Mouse (Mus musculus) large intestine, adult 2 months (tissue): ENCODE measurements around the gene Akap13. TPM values are rescaled to one million over a fixed set of nuclear protein-coding genes. Genes with fewer than 3 reads are reported as not detected.

Experiments
- DNase-seq: peaks from one replicate; pipeline ENCODE4 v3.0.0-alpha.2; 2012; ENCODE audit warnings: low read depth, low spot score
- WGBS: fragments of 180-500 bp; shearing (Covaris S2); methylation state at CpG from one replicate; pipeline ENCODE4 v1.1.7; 2018; 5-methylcytosine and 5-hydroxymethylcytosine counted together
- polyA plus RNA-seq: library from polyadenylated mRNA; depleted of rRNA; stranded (reverse); fragments of >200 nt; gene quantifications from 2 replicates; pipeline ENCODE4 v1.2.3, GENCODE M21; 2012; rRNA removed

Gene Akap13
- polyA plus RNA-seq: 14.0 and 16.8 TPM in 2 replicates

GRCm38 (mm10) chr7:75455223-75456151, at the start of gene Akap13:
Gene Akap13 (plus strand): TSS chr7:75455534.
- DNase-seq: peak; percentile 98

GRCm38 (mm10) chr7:75410641-75411040, 44.7 kb upstream of the Akap13 start:
- no peak for DNase-seq
- 48% methylated on average over 3 of the region's 3 CpGs for WGBS

More at GRCm38 (mm10) chr7:75455223-75456151, at the start of gene Akap13:
- WGBS: under 1% methylated on average over 94 of the region's 94 CpGs

- 21% methylated on average over 6 of the region's 6 CpGs for WGBS
- DNase-seq: no peak
These were observed 44.1 kb upstream of the Akap13 start for GRCm38 (mm10) chr7:75411226-75411625.

- 76% methylated on average over 10 of the region's 10 CpGs for WGBS
- DNase-seq: no peak
These were observed 43.3 kb upstream of the Akap13 start for GRCm38 (mm10) chr7:75412011-75412510.

- no peak for DNase-seq
- 26% methylated on average over 2 of the region's 2 CpGs for WGBS
These were observed 42.8 kb upstream of the Akap13 start for GRCm38 (mm10) chr7:75412568-75412967.

GRCm38 (mm10) chr7:75413903-75414302, 41.4 kb upstream of the Akap13 start:
- DNase-seq: no peak
- 76% methylated on average over 6 of the region's 6 CpGs for WGBS

GRCm38 (mm10) chr7:75414316-75414715, 41.0 kb upstream of the Akap13 start:
- WGBS: 39% methylated on average over 3 of the region's 3 CpGs
- no peak for DNase-seq

- DNase-seq: no peak
- WGBS: 18% methylated on average over 4 of the region's 4 CpGs
These were observed 40.0 kb upstream of the Akap13 start for GRCm38 (mm10) chr7:75415166-75415881.

GRCm38 (mm10) chr7:75415882-75416585, 39.3 kb upstream of the Akap13 start:
- no peak for DNase-seq
- WGBS: 47% methylated on average over 7 of the region's 7 CpGs

GRCm38 (mm10) chr7:75420927-75421326, 34.4 kb upstream of the Akap13 start:
- WGBS: 86% methylated on average over 2 of the region's 2 CpGs
- no peak for DNase-seq

GRCm38 (mm10) chr7:75424121-75424520, 31.2 kb upstream of the Akap13 start:
- no peak for DNase-seq
- WGBS: 76% methylated on average over 7 of the region's 7 CpGs

- DNase-seq: peak; percentile 88
- WGBS: 1% methylated on average over 4 of the region's 4 CpGs
These were observed 28.0 kb upstream of the Akap13 start for GRCm38 (mm10) chr7:75427322-75427721.

GRCm38 (mm10) chr7:75428913-75429312, 26.4 kb upstream of the Akap13 start:
- 87% methylated on average over 4 of the region's 4 CpGs for WGBS
- no peak for DNase-seq

- no peak for DNase-seq
- WGBS: 95% methylated on average over 2 of the region's 2 CpGs
These were observed 24.8 kb upstream of the Akap13 start for GRCm38 (mm10) chr7:75430550-75430949.

GRCm38 (mm10) chr7:75431043-75431442, 24.3 kb upstream of the Akap13 start:
- DNase-seq: no peak
- 55% methylated on average over 7 of the region's 7 CpGs for whole genome bisulfite sequencing

GRCm38 (mm10) chr7:75432046-75432445, 23.3 kb upstream of the Akap13 start:
- DNase-seq: no peak
- WGBS: 80% methylated on average over 3 of the region's 3 CpGs

GRCm38 (mm10) chr7:75436413-75437174, 18.7 kb upstream of the Akap13 start:
- WGBS: 35% methylated on average over 8 of the region's 8 CpGs
- DNase-seq: no peak

- WGBS: 87% methylated on average over 4 of the region's 4 CpGs
These were observed 15.8 kb upstream of the Akap13 start for GRCm38 (mm10) chr7:75439570-75439969.

GRCm38 (mm10) chr7:75440241-75440640, 15.1 kb upstream of the Akap13 start:
- WGBS: 89% methylated on average over 2 of the region's 2 CpGs

More at GRCm38 (mm10) chr7:75439570-75439969, 15.8 kb upstream of the Akap13 start:
- no peak for DNase-seq

More at GRCm38 (mm10) chr7:75440241-75440640, 15.1 kb upstream of the Akap13 start:
- DNase-seq: no peak
